Mouse (Mus musculus): ENCODE measurements around the gene Grid2. TPM values are rescaled to one million over a fixed set of nuclear protein-coding genes. Genes with fewer than 3 reads are reported as not detected.

The Grid2 gene
- 1.8 TPM in 1 of 2 replicates, not detected in the other for total RNA-seq (2017)

DNA sequence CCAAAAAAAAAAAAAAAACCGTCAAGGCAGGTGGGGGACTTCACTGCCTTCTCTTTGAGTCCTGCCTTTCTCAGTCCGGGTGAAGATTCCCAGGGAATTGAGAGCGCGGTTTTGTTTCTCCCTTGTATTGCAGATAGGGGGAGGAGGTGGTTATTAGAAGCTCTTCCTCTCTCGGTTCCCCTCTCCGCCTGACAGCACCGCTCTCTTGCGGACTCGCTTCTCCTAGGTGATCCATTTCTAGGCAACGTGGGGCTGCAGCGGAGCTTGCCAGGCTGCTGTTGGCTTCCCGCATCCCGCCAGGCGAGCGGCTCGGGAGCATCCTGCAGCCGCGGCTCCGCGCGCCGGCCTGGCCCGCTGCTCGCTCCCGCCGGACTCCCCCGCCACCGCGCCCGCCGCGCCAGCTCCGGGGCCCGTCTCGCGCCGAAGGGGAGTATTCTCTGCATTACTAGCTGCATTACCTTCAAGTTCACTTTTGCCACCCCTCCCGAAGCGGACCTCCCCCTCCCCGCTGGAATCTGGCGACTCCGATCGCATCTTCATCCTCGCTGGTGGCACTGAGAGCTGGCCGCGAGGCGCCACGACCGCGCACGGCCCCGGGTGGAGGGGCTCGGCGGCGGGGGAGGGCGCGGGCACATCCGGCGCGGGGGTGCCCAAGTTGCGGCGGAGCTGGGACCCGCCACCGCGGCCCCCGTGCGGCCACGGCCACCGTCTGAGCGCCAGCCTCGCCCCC, at the start of gene Grid2:
Grid2 (plus strand) TSS at position 51 of the 730 bp plus-strand sequence.
- ATAC-seq (ENCODE audit: extremely low read depth, insufficient number of reproducible peaks, low FRiP score, poor library complexity, severe bottlenecking) = no peak

DNA sequence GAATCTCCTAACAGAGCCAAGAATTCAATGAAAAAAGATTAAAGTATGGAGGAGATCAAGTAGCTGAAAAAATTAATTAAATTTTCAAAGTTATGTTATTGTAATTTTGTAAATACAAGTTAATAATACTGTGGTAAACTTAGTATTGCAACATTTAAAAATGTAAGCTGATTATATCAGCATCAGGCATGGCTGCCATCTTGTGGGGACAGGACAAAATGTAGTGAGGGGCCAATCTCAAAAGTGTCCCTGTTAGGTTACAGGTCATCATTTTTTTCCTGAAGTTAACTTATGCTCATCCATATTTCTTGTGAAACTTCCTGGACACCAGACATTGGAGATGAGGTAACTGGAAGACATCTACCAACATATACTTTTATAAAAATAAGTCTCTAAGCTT, 4.9 kb upstream of the Grid2 start:
- ATAC-seq (ENCODE audit: extremely low read depth, insufficient number of reproducible peaks, low FRiP score, poor library complexity, severe bottlenecking) = no peak

DNA sequence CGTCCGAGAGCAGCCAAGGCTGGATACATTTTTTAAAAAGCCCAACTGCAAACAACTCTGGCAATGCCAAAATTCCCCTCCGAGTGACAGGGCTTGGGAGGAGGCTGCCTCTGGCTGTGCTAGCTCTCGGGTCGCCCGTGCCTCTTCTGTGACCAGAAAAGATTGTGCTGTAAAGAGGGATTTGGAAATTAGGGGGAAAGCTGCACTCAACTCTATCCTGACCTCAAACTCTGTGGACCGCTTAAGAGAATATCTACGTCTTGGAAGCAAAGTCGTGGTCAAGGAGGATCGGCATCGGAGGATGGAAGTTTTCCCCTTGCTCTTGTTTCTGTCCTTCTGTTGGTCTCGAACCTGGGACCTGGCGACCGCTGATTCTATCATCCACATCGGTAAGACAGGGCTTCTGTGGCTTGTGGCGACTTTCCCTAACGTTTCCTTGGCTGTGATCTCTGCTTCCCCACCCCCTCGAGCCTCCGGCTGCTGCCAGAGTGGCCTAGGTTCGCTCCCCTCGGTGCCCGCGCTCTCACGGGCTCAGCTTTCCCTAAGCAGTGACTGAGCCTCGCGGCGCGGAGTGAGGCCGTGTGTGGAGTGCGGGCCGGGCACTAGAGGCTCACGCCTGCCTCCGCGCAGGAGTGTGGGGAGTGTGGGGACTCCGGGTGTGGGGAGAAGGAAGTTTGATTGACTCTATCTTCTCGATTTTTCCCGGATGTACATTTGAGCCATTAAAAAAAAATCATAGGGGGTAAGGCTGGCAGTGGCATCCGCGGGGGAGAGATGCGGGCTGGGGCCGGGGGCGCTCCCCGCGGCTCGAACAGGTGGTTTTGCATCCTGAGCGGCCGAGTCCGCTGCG, 1.1 kb downstream of the Grid2 start:
- no peak for ATAC-seq (ENCODE audit: extremely low read depth, insufficient number of reproducible peaks, low FRiP score, poor library complexity, severe bottlenecking)

DNA sequence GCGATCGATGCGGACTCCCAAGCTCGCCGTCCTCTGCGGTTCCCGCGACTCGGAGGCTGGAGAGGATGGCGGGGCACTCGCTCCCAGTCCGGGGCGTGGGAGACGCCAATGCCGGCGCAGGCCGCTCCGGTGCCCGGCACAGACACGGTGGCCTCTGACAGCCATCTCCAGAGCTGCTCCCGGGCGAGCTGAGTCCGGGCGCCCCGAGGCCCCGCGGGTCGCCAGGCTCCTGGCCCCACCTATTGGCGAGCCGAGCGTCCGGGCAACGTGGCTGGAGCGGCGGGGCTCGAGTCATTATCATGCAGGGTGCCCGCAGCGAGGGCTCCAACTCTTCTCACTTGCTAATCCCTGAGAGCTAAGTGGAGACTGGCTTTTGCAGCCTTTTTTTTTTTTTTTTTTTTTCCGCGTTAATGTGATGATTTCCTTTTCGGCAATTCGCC, 1.8 kb downstream of the Grid2 start:
- ATAC-seq (ENCODE audit: extremely low read depth, insufficient number of reproducible peaks, low FRiP score, poor library complexity, severe bottlenecking) = no peak

DNA sequence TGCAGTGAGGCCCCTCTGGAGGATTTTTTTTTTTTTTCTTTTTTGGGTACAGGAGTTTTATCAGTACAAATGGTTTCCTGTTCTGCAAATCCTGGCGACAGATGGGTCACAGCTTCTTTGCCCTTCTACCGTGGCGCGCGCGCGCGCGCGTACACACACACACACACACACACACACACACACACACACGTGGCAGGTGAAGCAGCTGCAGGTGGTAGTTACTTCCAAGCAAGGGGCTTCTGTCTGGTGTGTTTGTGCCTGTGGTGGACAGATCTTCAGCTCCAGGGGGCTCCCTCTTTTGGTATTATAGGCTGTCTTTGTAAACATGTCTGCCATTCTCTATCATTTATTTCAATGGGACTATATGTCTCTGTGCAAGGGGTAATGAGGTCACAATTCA, 2.2 kb downstream of the Grid2 start:
- no peak for ATAC-seq (ENCODE audit: extremely low read depth, insufficient number of reproducible peaks, low FRiP score, poor library complexity, severe bottlenecking)

DNA sequence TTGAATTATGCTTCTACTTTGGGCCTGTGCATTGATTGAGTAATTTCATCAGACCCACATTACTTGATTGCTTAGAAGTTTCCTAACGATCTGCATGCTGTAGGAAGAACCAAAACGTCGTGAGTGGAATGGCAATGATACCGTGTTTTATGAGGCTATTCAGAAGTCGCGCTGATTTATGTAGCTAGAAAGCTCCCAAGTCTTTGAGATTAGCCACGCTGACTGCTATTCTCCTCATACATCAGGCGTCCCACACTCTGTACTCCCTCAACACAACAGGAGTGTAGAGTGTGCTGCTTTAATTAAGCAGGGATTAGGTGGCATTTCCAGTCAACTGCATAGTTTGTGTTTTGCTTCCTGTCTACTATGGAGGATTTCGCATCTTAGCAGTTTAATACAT, 4.1 kb downstream of the Grid2 start:
- ATAC-seq (ENCODE audit: extremely low read depth, insufficient number of reproducible peaks, low FRiP score, poor library complexity, severe bottlenecking) = no peak

DNA sequence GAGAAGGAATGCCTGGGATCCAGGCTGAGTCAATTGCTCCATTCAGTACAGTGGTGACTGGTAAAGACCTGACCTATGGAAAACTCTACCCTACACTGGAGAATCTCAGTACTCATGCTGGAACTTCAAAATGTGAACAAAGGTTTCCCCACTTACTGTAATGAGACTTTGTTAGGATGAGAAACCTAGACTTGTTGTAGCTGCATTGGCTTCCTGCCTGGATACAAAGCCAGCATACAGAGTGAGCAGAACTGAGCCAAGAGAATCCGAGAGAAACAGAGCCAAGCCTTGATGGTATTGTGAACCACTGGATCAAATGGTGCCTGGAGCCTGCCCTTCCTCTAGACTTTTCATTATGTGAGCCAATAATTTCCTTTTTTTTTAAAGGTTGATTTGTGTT, 28.7 kb downstream of the Grid2 start:
- ATAC-seq (ENCODE audit: extremely low read depth, insufficient number of reproducible peaks, low FRiP score, poor library complexity, severe bottlenecking) = no peak

DNA sequence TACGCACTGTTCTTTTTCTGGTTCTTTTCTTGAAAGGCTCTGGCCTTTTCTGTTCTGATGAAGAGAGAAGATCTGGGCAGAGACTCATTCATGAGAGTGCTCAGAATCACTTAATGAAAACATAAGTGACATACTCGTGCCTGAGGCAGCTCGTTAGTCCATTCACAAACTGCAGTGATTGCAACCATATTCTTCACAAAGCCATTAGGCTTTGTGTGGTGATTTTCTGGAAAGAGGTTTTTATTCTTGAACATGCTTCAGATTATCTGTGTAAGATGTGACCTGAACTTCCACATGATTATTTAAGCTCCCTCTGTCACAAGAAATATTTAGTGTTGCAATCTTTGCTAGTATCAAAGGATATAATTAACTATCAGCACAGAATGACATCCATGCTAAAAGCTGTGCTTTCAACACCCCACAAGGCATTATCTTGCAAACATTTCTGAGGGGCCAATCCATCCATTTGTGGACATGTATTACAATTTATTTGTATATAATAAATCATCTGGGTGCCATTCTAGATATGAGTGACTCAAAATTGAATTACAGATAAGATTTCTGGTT, 86.8 kb downstream of the Grid2 start:
- no peak for ATAC-seq (ENCODE audit: extremely low read depth, insufficient number of reproducible peaks, low FRiP score, poor library complexity, severe bottlenecking)

DNA sequence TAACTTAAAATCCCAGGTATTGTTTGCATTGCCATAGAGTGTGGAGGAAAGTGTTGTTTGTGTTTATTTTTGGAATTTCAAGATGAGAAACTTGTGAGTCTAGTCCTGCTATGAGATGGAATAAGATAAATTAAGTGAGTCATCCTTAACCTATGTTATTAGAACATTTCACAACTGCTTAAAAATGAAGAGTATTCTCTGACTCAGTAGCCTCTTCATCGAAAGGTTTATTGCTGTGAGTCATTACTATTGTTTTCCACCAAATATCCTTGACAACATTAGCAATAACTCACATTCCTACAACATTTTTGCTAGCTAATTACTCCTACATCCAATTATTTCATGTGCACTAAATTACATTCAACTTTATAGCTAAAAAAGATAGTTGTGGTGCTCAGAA, 91.3 kb downstream of the Grid2 start:
- no peak for ATAC-seq (ENCODE audit: extremely low read depth, insufficient number of reproducible peaks, low FRiP score, poor library complexity, severe bottlenecking)

DNA sequence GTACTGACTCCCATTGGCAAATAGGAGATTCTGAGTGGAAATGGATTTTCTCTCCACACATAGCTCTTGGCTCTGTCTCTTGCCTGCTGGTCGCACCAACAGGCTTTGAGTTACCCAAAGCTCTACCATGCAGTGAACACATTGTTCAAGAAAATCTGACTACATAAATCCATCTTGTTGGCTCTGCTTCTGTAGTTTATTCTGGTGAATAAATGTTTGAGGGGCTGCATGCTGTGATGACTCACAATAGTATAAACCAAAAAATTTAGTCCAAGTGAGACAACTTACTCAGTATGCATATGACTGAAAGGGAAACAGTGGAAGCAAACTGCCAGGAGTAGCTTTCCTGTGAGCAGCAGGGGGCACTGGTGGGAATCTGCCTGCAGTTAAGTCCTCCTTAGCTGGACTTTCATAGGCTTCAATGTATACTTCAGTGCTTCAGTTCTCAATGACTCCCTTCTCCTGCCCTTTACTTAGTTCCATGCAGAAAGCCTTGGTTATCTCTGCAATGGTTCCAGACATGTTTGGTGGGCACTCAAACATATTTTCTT, 125.5 kb downstream of the Grid2 start:
- ATAC-seq (ENCODE audit: extremely low read depth, insufficient number of reproducible peaks, low FRiP score, poor library complexity, severe bottlenecking) = no peak

DNA sequence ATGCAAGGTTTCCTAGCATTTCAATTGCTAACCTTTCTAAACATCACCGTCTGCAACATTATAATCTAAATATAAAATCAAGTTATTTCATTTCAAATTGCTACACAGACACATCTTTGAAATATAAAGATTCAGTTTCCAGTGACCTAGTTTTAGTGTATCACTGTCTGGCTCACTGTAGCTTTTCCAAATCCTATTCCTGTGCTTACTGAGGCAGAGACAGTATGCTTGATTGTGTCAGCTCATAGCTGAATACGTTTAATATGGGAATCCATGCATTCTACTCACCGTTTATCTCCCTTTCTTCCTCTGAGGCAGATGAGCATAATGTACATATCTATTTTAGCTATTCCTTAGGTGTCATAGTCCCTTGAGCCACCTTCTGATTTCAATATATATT, 146.0 kb downstream of the Grid2 start:
- no peak for ATAC-seq (ENCODE audit: extremely low read depth, insufficient number of reproducible peaks, low FRiP score, poor library complexity, severe bottlenecking)

DNA sequence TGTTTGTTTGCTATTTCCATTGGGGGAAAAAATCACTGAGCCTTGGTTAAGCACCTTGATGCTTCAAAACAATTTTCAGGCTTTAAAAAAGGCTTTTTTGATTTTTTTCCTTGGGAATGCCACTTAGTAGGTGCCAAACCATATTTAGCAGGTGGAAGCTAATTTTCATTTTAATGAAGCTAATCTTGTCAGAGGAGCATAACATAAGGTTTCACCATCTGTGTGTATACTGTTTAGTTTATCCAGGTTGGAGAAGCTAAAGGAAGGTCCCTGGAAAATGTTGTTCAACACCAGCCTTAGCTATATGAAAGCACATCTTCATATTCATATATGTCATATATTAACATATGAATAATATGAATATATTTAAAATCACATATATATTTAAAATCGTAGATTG, 161.9 kb downstream of the Grid2 start:
- ATAC-seq (ENCODE audit: extremely low read depth, insufficient number of reproducible peaks, low FRiP score, poor library complexity, severe bottlenecking) = no peak

DNA sequence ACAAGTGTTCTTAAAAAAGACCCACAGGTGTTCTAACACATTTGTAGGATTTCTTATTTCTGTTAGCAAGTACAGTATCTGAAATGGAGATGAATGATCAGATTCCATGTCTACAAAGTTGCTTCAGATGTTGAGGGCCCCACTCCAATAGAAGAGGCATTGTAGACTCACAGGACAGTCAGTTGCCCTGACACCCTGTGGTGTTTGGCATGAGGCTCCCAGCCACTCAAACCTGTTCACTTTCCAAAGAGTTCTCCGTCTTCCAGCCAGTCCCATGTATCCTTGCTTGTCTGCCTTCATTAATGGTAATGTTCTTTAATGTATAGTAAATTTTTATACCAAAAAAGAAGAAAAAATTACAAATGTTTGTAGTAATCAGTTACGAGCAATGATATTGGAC, 177.1 kb downstream of the Grid2 start:
- no peak for ATAC-seq (ENCODE audit: extremely low read depth, insufficient number of reproducible peaks, low FRiP score, poor library complexity, severe bottlenecking)

DNA sequence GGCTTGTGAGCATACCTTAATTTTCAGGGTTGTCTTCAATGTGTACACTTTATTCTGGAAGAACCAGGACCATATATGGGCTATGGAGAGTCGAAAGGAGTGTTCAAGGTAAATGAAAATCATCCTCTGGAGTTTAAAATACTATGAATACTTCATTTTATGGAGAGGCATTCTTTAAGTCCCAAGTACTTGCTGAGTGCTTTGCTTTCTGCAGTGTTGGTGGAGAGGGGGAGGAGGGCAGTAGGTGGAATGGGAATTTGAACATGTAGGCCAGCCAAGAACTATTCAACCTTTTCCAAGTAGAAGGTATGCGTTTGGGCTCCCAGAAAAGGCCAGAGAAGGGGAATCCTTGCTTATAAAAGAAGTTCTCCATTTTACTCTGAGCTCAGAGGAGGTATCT, 192.5 kb downstream of the Grid2 start:
- ATAC-seq (ENCODE audit: extremely low read depth, insufficient number of reproducible peaks, low FRiP score, poor library complexity, severe bottlenecking) = no peak

DNA sequence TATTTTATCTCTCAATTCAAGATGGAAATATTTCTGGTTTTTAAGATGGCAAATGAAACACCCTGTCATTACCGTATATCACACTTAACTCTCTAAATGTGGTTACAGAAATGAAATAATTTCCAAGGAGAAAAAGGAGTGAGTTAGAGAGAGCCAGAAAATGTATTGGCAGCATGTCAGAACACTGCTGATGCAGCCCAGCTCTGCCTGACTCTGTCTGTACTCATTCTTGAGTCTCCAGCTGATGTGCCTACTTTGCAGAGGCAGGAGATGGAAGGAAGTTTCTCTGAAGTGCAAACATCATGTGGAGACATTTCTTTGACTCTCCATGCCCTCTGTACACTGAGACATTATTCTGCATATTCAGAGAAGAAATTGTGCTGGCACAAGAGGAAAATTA, 226.5 kb downstream of the Grid2 start:
- no peak for ATAC-seq (ENCODE audit: extremely low read depth, insufficient number of reproducible peaks, low FRiP score, poor library complexity, severe bottlenecking)

DNA sequence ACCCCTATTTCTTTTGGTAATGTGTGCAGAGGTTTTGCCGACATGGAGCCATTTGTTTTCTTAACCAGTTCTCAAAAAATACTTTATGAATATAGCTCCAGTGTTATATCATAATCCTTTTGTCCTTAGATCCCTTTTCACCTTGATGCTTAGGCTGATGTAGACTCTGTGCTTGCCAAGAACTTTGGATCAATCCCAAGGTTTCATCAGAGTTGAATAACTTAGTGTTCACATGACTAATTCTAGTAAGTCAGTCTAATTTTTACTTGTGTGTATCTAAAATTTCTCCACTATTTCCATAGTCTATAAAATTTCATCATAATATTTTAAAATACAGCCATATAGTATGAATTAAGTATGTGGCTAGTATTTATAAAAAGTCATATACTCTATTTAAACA, 259.3 kb downstream of the Grid2 start:
- ATAC-seq (ENCODE audit: extremely low read depth, insufficient number of reproducible peaks, low FRiP score, poor library complexity, severe bottlenecking) = no peak

DNA sequence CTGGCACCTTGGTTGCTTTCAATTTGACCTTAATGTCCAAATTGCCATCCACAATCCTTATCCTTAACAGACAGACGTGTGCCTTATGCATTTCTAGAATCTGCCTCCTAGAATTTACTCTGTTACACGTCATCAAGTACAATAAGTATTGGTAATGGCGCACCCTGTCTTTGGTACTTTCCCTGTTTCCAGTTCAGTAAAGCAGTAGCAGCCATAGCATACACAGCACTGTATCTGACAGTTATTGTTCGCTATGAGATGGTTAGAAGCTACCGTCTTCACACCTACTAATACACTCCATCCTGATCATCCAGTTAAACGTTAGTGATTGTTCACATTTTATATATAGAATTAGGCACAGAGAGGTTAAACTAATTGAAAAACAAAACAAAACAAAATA, 260.3 kb downstream of the Grid2 start:
- ATAC-seq (ENCODE audit: extremely low read depth, insufficient number of reproducible peaks, low FRiP score, poor library complexity, severe bottlenecking) = no peak

DNA sequence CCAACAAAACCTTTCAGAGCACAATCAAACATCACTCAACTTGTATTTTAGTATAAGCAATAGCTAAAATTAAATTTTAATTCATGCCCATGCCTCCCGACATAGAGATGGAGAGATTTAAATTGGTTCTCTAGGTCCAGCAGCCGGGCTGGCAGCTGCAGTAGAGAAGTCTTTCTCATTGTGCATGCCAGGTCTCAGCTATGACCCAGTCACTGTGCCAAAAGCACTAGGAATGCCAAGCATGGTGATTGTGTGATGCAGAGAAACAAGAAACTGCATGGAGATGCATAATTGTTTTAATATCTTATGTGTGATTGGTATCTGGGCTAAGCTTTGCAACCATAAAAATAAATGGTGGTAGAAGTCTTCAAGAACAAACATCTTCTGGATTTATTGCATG, 276.1 kb downstream of the Grid2 start:
- ATAC-seq (ENCODE audit: extremely low read depth, insufficient number of reproducible peaks, low FRiP score, poor library complexity, severe bottlenecking) = no peak

DNA sequence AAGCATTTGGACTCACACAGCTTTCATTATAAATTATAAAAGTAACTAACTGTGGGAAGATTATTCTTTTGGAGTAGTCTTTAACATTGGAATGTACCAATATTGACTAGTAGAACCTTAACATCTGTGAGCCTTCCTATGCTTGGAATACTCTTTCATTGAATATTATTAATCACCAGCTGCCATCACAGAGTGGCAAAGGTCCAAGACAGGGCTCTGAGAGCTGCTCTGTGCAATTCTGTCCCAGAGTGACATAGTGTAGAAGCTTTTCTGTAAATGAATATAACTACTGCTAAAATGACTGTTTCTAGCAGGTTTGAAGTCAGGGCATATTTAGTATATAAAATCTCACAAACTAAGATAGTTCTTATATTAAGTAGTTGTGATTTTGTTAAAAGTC, 277.2 kb downstream of the Grid2 start:
- ATAC-seq (ENCODE audit: extremely low read depth, insufficient number of reproducible peaks, low FRiP score, poor library complexity, severe bottlenecking) = no peak

DNA sequence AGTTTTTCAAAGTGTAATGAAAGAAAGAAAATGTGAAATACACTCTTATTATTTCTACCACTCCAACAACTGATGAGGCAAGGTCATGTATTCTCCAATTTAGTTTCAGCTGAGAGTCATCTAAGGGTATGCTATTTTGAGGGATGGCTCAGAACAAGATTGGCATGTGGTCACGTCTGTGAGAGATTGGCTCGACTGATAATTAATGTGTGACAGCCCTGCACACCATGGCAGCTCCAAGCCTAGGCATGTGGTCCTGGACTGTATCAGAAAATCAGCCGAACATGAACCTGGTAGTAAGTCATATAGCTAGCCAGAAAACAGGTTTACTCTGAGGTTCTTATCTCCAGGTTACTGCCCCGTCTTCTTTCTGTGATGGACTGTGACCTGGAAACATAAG, 292.1 kb downstream of the Grid2 start:
- ATAC-seq (ENCODE audit: extremely low read depth, insufficient number of reproducible peaks, low FRiP score, poor library complexity, severe bottlenecking) = no peak
